Mouse (Mus musculus) layer of hippocampus, postnatal 14 days (tissue): ENCODE results near the gene Rd3l. TPM values are rescaled to one million over a fixed set of nuclear protein-coding genes. Genes with fewer than 3 reads are reported as not detected.

Source experiments
- total RNA-seq, 2 experiments: library from RNA; stranded (reverse); gene quantifications; 2 replicates each; pipeline ENCODE4 v1.2.3; 2021

Gene Rd3l
- total RNA-seq, 2 experiments from 2014 or later: 0.38 TPM; not detected in 1

Other genes starting within 250 kb of the Rd3l start
- gene Klc1, start 222.5 kb downstream of the Rd3l start, total RNA-seq: 100 to 1,000 TPM; 826 to 832 TPM
- 1 to 10 TPM; 3.0 to 3.9 TPM for gene Xrcc3, start 167.4 kb downstream of the Rd3l start, total RNA-seq
- 10 to 100 TPM; 17.3 to 20.4 TPM for gene Zfyve21, start 167.1 kb downstream of the Rd3l start, total RNA-seq
- 10 to 100 TPM; 79.3 to 83.0 TPM for gene Ppp1r13b, start 73.2 kb downstream of the Rd3l start, total RNA-seq
- gene Atp5mpl, start 14.3 kb downstream of the Rd3l start, total RNA-seq: 100 to 1,000 TPM; 434 to 440 TPM
- under 1 TPM; 0.12 to 0.16 TPM for gene Tdrd9, start 9.8 kb downstream of the Rd3l start, total RNA-seq
- gene Aspg, start 125.4 kb upstream of the Rd3l start, total RNA-seq: 1 to 10 TPM; 4.2 to 4.7 TPM
- 1 to 10 TPM; 7.0 to 8.9 TPM for gene Kif26a, start 164.9 kb upstream of the Rd3l start, total RNA-seq